Mouse (Mus musculus) left cerebral cortex, postnatal 4 days (tissue): ENCODE measurements at regions not wholly inside any gene's neighbourhood (a gene's known extent, or its start where the extent isn't known, plus 50 kb on each side); places are given as distances from the start of the nearest gene placed in this dataset.

Source experiments
- DNase-seq: peaks from one replicate; pipeline ENCODE4 v3.0.0-alpha.2; 2022
- intact Hi-C: fragments of 180-260 bp; cut with DNase I; formaldehyde crosslinking; loops from one replicate; pipeline ENCODE4 v1.15.1; 2025

DNA sequence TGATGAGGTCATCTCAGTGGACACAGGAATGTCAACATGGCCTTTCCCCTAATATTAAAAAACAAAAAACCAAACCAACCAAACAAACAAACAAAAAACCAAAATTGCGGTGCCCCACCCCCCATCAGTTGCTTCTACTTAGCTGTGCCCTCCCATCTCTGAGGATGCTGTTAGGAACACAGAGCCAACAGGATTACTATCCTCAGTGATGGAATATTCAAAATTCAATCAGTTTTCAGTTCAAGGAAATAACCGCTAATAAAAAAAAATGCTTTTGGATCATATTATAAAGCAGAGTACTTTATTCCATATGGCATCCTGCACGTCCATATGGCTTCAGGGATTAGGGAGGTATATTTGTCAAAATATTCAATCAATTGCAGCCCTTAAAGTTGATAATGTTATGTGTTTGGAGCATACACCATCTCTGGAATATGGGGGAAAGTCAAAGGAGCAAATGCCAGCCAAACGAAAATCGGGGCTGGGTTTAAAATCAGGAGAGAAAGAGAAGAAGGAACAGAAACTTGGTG lies 249.1 kb downstream of the Tmem182 start:
- no peak for DNase-seq
- intact Hi-C loops = no loop called here

DNA sequence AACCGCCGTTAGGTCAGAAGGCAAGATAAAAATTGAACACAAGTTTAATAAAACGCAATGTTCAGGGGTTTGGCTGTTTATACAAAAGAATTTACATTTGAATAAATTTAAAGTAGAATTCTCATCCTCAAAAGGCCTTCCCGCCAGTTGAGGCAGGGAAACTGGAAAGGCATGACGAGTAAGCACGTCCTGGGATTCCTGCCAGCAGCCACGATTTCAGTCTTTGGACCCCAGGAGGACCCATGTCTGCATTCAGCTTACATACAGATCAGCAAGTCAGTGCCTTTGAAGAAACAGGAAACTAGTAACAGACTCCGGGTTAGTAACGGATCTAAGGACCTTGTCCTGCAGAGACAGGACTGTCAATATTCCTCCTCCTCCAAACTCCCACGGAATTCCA lies 250.4 kb downstream of the Tmem182 start:
- intact Hi-C loops = no loop called here
- no peak for DNase-seq

DNA sequence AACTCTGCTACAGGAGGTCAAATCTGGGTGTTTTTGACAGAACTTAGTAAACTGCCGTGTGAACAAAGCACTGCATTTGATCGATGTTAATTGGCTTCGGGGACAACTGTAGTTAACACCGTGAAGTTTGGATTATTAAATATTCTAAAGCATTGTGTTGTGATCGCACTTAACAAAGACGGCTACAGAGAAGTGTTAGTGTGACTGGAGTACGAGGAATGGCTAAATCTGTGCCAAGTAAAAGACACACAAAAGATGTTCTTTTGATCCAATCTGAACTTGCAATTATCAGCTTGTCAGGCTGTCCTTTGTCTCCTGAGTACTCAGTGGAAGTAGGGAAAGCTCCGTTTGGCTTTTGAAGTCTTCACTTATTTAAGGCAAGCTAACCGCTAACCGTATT lies 259.7 kb downstream of the Tmem182 start:
- no peak for DNase-seq
- intact Hi-C loops = no loop called here

DNA sequence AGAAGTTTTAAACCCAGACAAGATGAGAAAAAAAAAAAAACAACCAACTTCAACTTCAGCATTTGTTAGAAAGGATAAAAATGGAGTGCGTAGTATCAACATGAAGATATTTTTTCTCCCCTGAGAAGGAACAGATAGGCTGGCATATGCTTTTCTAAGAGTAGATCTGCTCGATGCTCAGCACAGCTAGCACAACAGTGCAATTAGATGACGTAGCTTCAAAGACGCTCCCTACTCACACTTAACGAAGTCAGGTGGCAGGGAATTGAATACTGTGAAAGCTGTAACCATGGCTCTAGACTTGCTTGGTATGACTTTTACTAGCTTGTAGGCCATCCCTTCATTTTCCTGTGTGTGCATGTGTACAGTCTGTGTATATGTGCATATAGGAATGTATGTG lies 299.5 kb downstream of the Tmem182 start:
- intact Hi-C loops = no loop called here
- no peak for DNase-seq

DNA sequence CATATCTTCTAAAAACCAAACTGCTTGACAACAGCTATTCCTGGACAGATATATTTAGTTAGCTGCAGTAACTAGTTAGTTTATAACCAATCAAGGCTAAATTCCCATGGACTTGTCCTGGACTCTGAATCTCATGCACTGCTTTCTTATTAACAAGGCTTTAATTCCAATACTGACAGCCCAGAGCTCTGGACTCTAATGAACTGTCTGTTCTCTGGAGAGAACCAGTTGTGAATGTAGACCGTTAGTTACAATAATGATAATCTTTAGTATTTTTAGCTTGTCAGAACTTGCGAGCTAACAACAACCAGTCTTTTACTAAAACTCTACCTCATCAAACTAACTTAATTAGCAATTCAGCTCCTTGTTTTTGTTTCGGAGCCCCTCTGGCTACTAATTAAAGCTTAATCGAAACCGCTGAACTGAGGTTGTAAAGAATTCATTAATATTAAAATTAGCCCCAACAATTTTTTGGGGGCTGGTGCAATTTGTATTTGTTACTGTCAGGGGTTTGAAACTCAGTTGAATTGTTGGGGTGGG lies 316.3 kb downstream of the Tmem182 start:
- intact Hi-C loops = no loop called here
- DNase-seq = no peak

DNA sequence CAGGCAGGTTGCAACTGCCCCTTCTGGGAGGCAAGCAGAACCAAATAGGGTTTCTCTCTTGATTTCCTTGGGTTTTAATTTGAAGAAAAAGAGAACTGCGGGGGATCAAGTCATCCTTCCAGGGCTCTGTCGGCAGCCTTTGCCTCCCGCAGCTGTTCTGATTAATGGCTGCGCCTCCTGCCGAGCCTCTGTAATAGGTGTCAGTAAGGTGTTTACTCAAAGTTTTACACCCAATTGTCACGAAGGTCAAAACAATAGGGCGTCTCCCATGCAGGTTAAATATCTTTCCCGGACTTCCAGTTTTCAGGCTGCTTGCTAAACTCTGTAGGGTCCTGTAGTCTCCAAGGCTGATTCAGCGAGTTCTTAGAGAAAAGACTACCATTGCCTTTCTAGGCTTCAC lies 326.0 kb downstream of the Tmem182 start:
- no peak for DNase-seq
- intact Hi-C loops = no loop called here

DNA sequence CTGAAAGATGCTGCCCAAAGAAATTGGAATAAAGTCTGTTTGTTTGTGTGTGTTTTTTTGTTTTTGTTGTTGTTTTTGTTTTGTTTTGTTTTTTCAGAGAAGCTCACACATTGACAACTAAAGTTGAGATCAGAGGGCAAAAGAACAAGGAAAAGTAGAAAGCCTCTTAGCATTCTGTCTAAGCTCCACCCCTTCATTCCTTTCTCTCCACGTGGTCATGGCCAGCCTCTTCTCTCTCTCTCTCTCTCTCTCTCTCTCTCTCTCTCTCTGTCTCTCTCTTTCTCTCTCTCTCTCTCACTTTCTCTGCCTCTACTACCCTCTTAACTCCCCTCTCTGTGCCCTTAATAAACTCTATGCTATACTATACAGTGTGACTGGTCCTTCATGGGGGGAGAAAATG lies 327.7 kb downstream of the Tmem182 start:
- DNase-seq = no peak
- intact Hi-C loops = no loop called here

DNA sequence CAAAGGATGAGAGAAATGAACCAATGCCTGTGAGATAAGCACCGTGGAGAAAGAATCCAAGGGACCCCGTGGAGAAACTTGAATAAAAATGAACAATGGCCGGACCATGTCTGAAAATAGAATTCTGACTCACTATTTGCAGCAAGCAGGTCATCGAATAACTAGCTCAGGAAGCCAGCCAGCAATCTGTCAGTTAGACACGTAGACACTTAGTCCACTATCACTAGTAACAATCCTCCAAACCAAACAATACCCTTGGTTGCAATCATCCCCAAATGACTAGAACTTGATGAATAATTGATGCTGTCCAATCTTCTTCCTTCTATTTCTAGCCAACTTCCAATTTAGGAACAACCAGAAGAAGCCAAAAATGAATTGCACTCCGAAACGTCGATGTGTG lies 328.5 kb downstream of the Tmem182 start:
- intact Hi-C loops = no loop called here
- DNase-seq = no peak

DNA sequence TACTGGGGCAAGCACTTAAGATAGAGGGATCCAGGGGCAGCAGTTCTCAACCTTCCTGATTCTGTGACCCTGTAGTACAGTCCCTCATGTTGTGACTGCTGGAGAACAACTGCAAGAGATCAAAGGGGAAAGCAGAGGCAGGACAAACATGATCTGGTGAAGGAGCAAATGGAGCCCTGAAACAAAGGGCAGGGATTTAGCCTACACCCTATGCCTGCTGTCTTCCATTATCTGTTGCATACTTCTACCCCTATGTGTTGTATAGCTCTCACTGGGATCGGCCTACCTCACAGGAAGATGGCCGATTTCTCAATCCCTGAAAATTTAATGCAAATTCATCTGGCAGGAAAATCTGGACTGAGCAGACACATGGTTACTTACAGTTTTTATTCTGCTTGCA lies 334.3 kb downstream of the Tmem182 start:
- DNase-seq = no peak

DNA sequence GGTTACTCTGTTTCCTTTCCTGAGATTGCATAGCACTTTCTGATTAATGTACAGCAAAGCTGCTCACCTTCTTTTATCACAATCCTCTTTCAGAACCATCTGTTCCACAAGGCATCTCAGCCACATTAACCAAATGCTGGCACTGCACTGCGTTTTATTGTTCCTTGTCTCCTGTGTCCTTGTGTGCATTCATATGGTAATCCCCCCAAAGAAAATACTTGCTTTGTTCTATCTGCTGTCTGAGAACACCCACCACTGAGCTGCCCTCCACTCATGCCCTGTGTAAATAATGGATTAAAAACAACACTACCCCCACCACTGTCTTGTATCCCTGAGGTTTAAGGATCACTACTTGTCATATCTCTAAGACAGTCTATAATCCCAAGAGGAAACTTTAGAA lies 335.1 kb downstream of the Tmem182 start:
- intact Hi-C loops = loop anchor here (10.0 kb wide), 1 partner anchor 256 kb away; no protein-coding TSS in a partner anchor
- no peak for DNase-seq

More for the DNA sequence above, 334.3 kb downstream of the Tmem182 start:
- intact Hi-C loops = loop anchor here (10.0 kb wide), 1 partner anchor 255 kb away; no protein-coding TSS in a partner anchor

DNA sequence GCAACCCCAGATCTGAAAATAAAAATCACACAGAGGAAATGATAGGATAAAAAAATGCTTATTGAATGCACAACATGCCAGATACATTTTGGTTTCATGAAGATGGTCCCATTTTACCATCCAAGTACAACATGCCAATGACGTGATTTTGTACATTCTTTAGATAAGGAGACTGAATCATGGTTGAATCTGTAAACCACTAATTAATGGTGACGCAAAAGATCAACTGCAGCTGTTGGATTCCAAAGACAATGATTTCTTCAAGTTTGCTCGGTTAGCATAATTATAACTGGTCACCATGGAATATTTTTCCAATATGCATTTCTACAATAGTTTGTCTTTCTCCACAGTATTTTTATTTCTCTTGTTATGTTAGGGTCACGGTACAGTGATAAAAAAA lies 336.6 kb downstream of the Tmem182 start:
- intact Hi-C loops = loop anchor here (10.0 kb wide), 1 partner anchor 257 kb away; no protein-coding TSS in a partner anchor
- DNase-seq = no peak

DNA sequence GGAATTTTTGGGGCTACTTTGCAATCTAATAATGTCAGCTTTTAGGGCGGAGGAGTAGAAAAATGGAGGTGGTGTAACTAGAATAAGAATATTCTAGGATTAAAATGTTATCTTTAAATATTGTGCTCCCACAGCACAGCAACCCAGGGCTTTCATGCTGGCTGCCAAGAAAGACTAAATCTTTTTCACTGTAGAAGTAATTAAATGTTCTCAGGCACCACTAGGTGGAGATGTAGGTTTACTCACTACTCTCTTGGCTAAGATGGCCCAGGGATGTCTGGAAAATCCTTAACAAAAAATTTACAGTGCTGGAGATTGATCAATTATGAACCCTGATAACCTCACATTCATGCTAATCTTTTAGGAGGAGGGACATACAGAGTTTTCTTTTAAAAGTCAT lies 347.1 kb downstream of the Tmem182 start:
- DNase-seq = no peak
- intact Hi-C loops = loop anchor here (5.0 to 10.0 kb wide), 9 partner anchors 122 to 1622 kb away; no protein-coding TSS in a partner anchor

DNA sequence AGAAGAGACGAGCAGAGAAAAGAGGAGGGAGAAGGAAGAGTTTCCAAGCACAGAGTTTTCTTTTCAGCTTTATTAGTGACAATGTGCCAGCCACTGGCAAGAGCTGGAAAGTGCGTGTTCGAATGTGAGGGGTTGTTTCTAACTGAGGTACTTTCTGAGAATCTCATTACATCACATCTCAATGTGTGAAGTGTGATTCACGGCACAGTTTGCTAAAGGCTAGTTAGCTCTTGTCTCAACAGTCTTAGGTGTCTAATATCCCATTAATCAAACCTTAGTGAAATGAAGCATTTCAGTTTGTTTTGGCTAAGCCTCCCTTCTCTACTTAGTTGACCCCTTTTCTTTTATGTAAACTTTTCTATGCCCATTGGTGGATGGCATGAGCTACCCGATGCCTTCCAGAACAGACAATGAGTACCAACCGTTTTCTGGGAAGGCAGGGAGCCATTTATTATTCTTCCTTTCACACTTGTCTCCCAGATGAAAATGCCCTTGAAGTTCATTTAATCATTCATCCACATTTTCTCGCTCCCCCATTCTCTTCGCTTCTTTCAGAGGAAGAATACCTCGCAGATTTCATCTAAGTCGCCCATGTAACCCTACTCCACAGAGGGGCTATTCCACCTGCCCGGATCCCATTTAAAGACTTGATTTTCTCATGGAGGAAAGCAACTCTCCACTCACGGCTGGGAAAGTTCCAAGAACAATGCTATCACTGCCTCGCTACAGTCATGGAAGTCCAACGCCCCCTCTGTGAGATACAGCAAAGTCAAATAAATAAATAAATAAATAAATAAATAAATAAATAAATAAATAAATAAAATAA lies 348.0 kb downstream of the Tmem182 start:
- no peak for DNase-seq
- intact Hi-C loops = loop anchor here (5.0 to 10.0 kb wide), 9 partner anchors 121 to 1621 kb away; no protein-coding TSS in a partner anchor

DNA sequence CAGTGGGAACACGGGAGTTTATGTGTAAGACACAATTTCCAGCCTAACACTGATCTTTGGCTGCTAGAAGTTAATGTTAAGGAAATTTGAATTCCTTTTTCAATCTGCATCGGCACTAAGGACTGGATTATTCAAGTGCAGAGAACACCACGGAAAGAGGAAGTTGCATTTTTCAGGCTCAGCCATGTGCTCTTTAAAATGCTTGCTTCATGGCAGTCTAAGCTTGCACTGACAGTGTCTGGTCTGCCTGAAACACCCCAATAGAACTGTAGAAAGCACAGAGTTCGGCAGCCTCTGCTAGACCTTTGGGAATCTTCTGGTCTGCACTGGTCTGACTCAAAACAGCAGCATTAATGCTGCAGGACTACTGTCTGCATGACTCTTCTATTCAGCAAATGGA lies 348.8 kb downstream of the Tmem182 start:
- intact Hi-C loops = loop anchor here (5.0 to 10.0 kb wide), 9 partner anchors 121 to 1621 kb away; no protein-coding TSS in a partner anchor
- no peak for DNase-seq

DNA sequence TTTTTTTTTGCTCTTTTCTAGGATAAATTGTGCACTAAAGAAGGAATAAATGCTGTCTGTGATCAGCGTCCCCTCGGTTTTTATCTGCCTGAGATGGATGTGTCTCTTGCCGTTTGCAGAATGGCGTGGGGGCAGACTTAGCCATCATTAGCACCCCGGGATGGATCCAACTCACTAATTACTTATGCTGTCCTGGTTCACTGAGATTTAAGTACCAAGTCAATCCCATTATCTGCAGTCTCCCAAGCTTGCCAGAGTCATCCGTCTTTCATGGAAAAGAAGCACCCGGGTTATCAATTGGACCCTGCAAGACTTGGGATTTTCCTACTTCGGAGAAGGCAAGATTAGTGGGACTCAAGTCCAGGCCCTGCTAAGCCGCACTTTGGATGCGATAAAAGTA lies 351.5 kb downstream of the Tmem182 start:
- intact Hi-C loops = loop anchor here (10.0 kb wide), 6 partner anchors 118 to 1618 kb away; no protein-coding TSS in a partner anchor
- DNase-seq = peak; percentile 19

DNA sequence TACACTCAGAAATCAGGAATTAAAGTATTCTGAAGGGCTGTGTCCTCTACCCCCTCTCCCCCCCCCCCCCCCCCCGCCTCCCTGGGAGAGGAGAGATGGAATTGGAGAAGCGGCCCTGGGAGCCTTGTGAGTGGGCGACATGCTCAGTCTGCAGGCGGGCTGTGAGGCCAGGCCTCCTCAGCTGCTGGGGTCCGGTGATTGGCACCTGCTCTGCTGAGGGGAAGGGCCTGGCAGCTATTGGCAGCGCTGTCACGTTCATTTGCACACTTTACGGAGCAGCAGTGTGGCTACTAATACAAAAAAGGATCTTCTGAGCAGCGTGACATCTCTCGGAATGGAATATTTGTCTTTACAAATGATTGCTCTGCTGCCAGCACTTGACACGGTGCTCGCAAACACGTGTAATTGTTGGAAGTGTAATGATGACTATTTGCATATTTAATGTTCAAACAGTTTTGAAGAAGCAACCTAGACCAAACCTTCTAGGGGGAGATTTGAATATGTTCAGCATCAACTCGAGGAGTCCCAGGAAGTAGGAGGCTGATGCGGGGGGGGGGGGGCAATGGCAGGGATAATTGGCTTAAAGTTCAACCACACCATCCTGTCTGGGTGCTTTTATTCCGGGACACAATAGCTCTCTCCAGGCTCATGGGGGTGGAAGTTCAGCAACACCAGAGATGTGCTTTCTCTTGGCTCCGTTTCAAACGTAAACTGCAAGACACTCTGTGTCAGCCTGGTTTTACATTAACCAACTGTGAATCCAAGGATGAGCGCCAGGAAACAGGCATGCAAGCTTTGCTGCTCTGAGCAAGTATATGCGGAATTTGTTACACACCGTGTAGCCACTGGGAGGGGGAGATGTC lies 352.5 kb downstream of the Tmem182 start:
- DNase-seq = peak; percentile 75
- intact Hi-C loops = loop anchor here (10.0 kb wide), 6 partner anchors 117 to 1617 kb away; no protein-coding TSS in a partner anchor

DNA sequence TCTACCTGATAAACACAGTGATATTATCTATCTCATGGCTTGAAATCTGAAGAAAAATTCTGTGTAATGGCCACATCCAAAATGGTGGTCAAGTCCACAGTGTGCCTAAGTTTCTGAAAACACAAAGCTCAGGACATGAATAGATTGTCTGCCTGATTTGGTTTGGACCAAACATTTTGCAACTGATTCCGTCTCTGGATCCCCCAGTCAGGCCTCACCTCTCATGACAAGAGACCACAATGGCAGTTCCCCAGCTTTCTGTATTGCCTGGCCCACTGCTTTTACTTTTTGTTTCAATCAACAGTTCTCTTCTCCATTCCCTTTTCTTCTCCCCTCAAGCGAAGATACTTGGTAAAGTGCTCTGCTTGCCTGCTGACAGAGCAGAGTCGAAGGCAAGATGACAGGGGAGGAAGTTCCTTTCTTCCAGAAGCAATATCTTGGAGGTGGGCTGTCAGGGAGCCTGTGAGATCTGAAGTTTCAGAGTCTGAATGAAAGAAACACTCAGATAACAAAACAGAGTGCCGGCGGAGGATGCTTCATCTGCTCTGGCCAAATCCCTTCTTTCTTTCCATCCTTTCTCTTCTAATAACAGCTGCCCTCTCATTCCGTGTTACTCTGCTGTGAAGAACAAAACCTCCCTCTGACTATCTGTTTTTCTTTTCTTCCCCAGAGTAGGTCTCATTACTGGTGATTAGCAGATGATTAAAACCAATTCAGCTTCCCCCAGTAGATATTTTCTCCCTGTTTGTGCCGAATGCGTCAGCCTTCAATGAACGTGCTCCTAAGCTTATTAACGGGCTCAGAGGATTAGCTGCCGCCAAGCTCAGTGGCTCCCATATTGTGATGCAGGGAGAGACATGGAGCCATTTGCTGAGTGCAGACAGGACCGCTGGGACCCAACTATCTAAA lies 360.7 kb downstream of the Tmem182 start:
- DNase-seq = no peak
- intact Hi-C loops = no loop called here

DNA sequence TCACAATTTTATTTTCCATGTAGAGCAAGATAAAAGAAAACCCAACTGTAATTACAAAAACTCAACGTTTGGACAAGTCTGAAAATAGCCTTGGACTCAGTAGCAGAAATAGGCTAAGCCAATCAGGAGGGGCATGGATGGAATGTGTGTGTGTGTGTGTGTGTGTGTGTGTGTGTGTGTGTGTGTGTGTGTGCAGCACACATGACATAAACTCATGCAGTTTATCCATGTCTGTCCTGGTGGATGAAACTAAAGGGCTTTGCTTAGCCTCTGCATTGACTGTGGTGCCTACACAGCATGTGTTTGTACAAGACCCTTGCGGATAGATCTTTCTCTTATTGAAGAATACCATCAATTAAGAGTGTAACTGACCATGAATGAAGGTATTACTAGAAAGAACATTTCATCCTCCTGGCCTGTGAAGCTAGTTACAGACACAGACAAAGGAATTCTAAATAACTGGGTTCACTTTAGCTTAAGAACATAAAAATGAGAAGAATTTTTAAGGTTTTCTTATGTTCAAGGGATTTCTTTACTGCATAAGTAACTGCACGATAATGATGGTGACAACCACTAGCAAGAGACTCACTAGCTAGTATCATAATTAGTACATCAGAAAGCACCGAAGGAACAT lies 361.5 kb downstream of the Tmem182 start:
- no peak for DNase-seq
- intact Hi-C loops = no loop called here

DNA sequence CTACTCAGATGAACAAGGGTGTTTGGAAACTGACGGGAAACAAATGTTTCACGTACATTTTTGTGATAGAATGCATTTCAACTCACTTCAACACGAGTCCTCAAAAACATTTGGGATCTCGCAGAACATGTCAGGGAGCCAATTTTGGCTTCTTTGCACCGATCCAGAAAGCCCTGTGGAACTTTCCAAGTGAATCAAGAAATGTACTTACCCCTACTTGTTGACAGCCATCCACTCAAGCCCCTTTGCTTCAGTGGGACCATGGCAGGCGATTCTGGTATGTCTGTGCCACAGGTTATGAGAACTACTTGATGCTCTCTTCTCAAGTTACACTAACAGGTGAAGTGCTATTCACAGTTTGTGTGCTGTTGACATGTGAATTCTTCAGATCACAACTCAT lies 381.6 kb downstream of the Tmem182 start:
- intact Hi-C loops = no loop called here
- no peak for DNase-seq
